ENCODE assay signal across 14 mouse cellular contexts in the genomic region with DNA sequence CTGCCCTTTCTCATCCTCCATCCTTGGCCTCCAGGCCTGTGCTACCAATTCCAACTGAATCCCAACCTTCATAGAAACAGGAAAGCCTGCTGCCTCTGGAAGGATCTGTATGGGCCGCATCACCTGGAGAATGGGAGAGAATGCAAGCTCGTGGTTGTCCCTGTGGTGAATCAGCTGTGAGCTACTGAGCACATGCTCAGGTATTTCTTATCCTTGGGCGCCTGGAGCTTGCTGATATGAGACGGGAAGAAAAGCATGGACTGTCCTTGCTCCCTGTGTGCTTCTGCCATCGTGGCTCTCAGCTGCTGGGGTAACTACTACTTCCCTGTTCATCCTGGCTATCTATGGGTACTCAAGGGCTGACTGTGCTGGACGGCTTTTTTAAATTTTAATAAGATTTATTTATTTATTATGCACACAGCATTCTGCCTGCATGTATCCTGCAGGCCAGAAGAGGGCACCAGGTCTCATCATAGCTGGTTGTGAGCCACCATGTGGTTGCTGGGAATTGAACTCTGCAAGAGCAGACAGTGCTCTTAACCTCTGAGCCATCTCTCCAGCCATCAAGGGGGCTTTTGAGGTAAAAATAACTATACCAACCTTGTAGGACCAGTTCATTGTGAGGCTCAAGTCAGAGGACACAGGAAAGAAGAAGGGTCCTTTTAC. TPM values are rescaled to one million over a fixed set of nuclear protein-coding genes. Genes with fewer than 3 reads are reported as not detected.
DNase-seq lines count a peak whose midpoint lies in the region; ATAC-seq and TF ChIP-seq lines count a peak whose summit lies in the region.
"Had no signal": no experiment of that assay in that cellular context is flagged by ENCODE, and none has a peak within 500 bp of the region (broad histone marks: within the 10 kb centered on the region; RNA-seq: fewer than 3 reads in every experiment).

No protein-coding gene starts in this region.

- H3K9me3 ChIP-seq in kidney, postnatal 0 days (replicated peaks; ENCODE audit: low read length): no peaks in the 10 kb centered on the region
- H3K9me3 ChIP-seq in kidney, embryonic 16.5 days (ENCODE audit: low read length): no peaks in the 10 kb centered on the region
- no peaks in the 10 kb centered on the region for H3K9me3 ChIP-seq in CH12.LX (replicated peaks; ENCODE audit: low read length)
- H3K9me3 ChIP-seq in liver, embryonic 14.5 days (ENCODE audit: control insufficient read depth, low read length): no peaks in the 10 kb centered on the region
- H3K9me3 ChIP-seq: limb, embryonic 12.5 days; midbrain, embryonic 13.5 days had no signal

- TF ChIP-seq EP300 in CH12.LX (IDR thresholded peaks at IDR 0.05; ENCODE audit: low read length): no peak
- peak; percentile 40; the same call in 1 of the 2 replicates for TF ChIP-seq EP300 in liver, embryonic 14.5 days (IDR thresholded peaks at IDR 0.05; ENCODE audit: low read depth)

- no peaks in the 10 kb centered on the region for H3K27me3 ChIP-seq in kidney, postnatal 0 days (ENCODE audit: insufficient read depth, low read length)
- no peaks in the 10 kb centered on the region for H3K27me3 ChIP-seq in kidney, embryonic 16.5 days (ENCODE audit: insufficient read depth, low read length)
- H3K27me3 ChIP-seq in CH12.LX (replicated peaks): no peaks in the 10 kb centered on the region
- no peaks in the 10 kb centered on the region for H3K27me3 ChIP-seq in liver, embryonic 14.5 days (ENCODE audit: control insufficient read depth, insufficient read depth, low read length)
- H3K27me3 ChIP-seq: limb, embryonic 12.5 days; midbrain, embryonic 13.5 days had no signal

- peak; percentile 61 for TF ChIP-seq CTCF in kidney, postnatal 0 days (IDR thresholded peaks at IDR 0.05; ENCODE audit: low read depth)
- peak; percentile 22 to 73; a peak in 2 of 4 replicates for TF ChIP-seq CTCF in CH12.LX (conservative IDR thresholded peaks at IDR 0.05 in 1 of 2, IDR thresholded peaks at IDR 0.05 in 1 of 2; ENCODE audit: low read depth in 2 of 2, low read length in 2 of 2)
- peak; percentile 71 for TF ChIP-seq CTCF in liver, embryonic 14.5 days (IDR thresholded peaks at IDR 0.05; ENCODE audit: low read depth)

- H3K4me3 ChIP-seq in kidney, postnatal 0 days (replicated peaks; ENCODE audit: low read depth, low read length): no peak overlapping the region
- no peak overlapping the region for H3K4me3 ChIP-seq in kidney, embryonic 16.5 days (ENCODE audit: low read length)
- no peak overlapping the region for H3K4me3 ChIP-seq in CH12.LX (replicated peaks in 1 of 3; ENCODE audit: low read depth in 2 of 3, low read length in 2 of 3, poor library complexity in 1 of 3)
- H3K4me3 ChIP-seq in liver, embryonic 14.5 days (ENCODE audit: insufficient read depth in 1 of 2, low read depth in 2 of 2, low read length in 2 of 2): no peak overlapping the region
- H3K4me3 ChIP-seq: limb, embryonic 12.5 days; midbrain, embryonic 13.5 days had no signal

- H3K4me1 ChIP-seq in kidney, postnatal 0 days (replicated peaks; ENCODE audit: insufficient read depth, low read length): peaks cover 8% of the 10 kb centered on the region
- peaks cover 11% of the 10 kb centered on the region for H3K4me1 ChIP-seq in kidney, embryonic 16.5 days (ENCODE audit: insufficient read depth, low read length)
- peaks cover 4 to 38% of the 10 kb centered on the region in 2 experiments; a peak in 2 of 4 replicates for H3K4me1 ChIP-seq in CH12.LX (ENCODE audit: control insufficient read depth in 1 of 2, insufficient read depth in 2 of 2)
- H3K4me1 ChIP-seq in liver, embryonic 14.5 days (replicated peaks; ENCODE audit: control insufficient read depth in 2 of 2, insufficient read depth in 2 of 2, low read length in 1 of 2): peaks cover 13 to 28% of the 10 kb centered on the region in 2 experiments

- H3K4me2 ChIP-seq in kidney, postnatal 0 days (ENCODE audit: low read length): no peak overlapping the region
- no peak overlapping the region for H3K4me2 ChIP-seq in kidney, embryonic 16.5 days (replicated peaks; ENCODE audit: low read depth, low read length)
- no peak overlapping the region for H3K4me2 ChIP-seq in CH12.LX (ENCODE audit: insufficient read depth, low read depth, poor library complexity, severe bottlenecking)
- H3K4me2 ChIP-seq in liver, embryonic 14.5 days (ENCODE audit: low read depth): no peak overlapping the region
- H3K4me2 ChIP-seq: limb, embryonic 12.5 days; midbrain, embryonic 13.5 days had no signal

- 84% methylated on average over 6 of the region's 6 CpGs for WGBS in kidney, postnatal 0 days
- 80% methylated on average over 6 of the region's 6 CpGs for WGBS in kidney, embryonic 16.5 days
- WGBS in liver, embryonic 14.5 days (ENCODE audit: insufficient replicate concordance): 29% methylated on average over 6 of the region's 6 CpGs

- ATAC-seq in kidney, postnatal 0 days (replicated peaks; ENCODE audit: low FRiP score, low read depth): no peak
- no peak for ATAC-seq in kidney, embryonic 16.5 days (ENCODE audit: low FRiP score, low TSS enrichment)
- peak; percentile 52; the same call in 1 of the 2 replicates for ATAC-seq in liver, embryonic 14.5 days (ENCODE audit: insufficient read depth)
- ATAC-seq: midbrain, embryonic 13.5 days had no signal

- in situ Hi-C loops in CH12.LX (cut with MboI; ENCODE audit: low pct_ligation_motif_present, low pct_unique_long_range_greater_than_20kb, low sequenced_read_pairs): no loop called here

- peaks cover 95% of the 10 kb centered on the region for H3K79me2 ChIP-seq in CH12.LX (replicated peaks; ENCODE audit: control insufficient read depth, extremely low read depth, insufficient read depth, poor library complexity, severe bottlenecking)

- no peak overlapping the region for H3K9ac ChIP-seq in kidney, postnatal 0 days (ENCODE audit: low read depth, low read length)
- no peak overlapping the region for H3K9ac ChIP-seq in kidney, embryonic 16.5 days (replicated peaks; ENCODE audit: low read length)
- H3K9ac ChIP-seq in CH12.LX (ENCODE audit: insufficient read depth, low read depth): no peak overlapping the region
- H3K9ac ChIP-seq in liver, embryonic 14.5 days (replicated peaks): no peak overlapping the region; the same call in 1 of the 2 replicates
- H3K9ac ChIP-seq: limb, embryonic 12.5 days; midbrain, embryonic 13.5 days had no signal

- H3K36me3 ChIP-seq in kidney, postnatal 0 days (ENCODE audit: insufficient read depth, low read length): peaks cover 22% of the 10 kb centered on the region
- H3K36me3 ChIP-seq in kidney, embryonic 16.5 days (ENCODE audit: insufficient read depth, low read length): peaks cover 44% of the 10 kb centered on the region
- H3K36me3 ChIP-seq in CH12.LX (replicated peaks in 1 of 2; ENCODE audit: control insufficient read depth in 1 of 2, insufficient read depth in 1 of 2, low read length in 1 of 2): peaks cover 39 to 82% of the 10 kb centered on the region in 2 experiments
- H3K36me3 ChIP-seq in liver, embryonic 14.5 days (replicated peaks; ENCODE audit: control insufficient read depth, insufficient read depth, low read depth): peaks cover 42% of the 10 kb centered on the region

- H3K27ac ChIP-seq in kidney, postnatal 0 days: no peak overlapping the region
- no peak overlapping the region for H3K27ac ChIP-seq in kidney, embryonic 16.5 days (ENCODE audit: low read length)
- H3K27ac ChIP-seq in CH12.LX (ENCODE audit: insufficient read depth, low read depth): no peak overlapping the region
- H3K27ac ChIP-seq in liver, embryonic 14.5 days: peak overlapping the region; percentile 7
- H3K27ac ChIP-seq: limb, embryonic 12.5 days; midbrain, embryonic 13.5 days had no signal

- no peak; the same call in none of the 2 replicates for TF ChIP-seq RAD21 in CH12.LX (IDR thresholded peaks at IDR 0.05; ENCODE audit: low read depth, low read length)

- DNase-seq in kidney, postnatal 0 days (ENCODE audit: low spot score): peak; percentile 22
- peak; percentile 32 for DNase-seq in CH12.LX (ENCODE audit: extremely low read depth)
- DNase-seq in NIH3T3 (ENCODE audit: low read depth): peak; percentile 30
- DNase-seq in liver, embryonic 14.5 days (ENCODE audit: low read depth in 3 of 3, low spot score in 3 of 3): no peak
- no peak for DNase-seq in layer of hippocampus, postnatal 10 days (ENCODE audit: low spot score in 2 of 2)
- DNase-seq in urinary bladder, postnatal 10 days (ENCODE audit: low spot score): no peak
- DNase-seq: adrenal gland, adult 2 months; cerebellum, postnatal 14 days; gastrocnemius, postnatal 25 days; heart, postnatal 14 days; kidney, postnatal 14 days had no signal

- dilution Hi-C loops in CH12.LX (cut with MboI; ENCODE audit: extremely low pct_ligation_motif_present, extremely low pct_unique_long_range_greater_than_20kb, low sequenced_read_pairs): no loop called here

- TF ChIP-seq POLR2A in CH12.LX (IDR thresholded peaks at IDR 0.05; ENCODE audit: low read depth, low read length): no peak

RNA-seq across cellular contexts. Expression of a gene that starts 6.1 kb away (rescaled TPM):
- 188 and 192 TPM in 2 replicates for polyA plus RNA-seq in kidney, postnatal 0 days (2015; fragmentation: Nextera tagmentation; extraction: Ambion mirVana)
- 186 and 242 TPM in 2 replicates for polyA plus RNA-seq in kidney, embryonic 16.5 days (2015; fragmentation: Nextera tagmentation; extraction: Ambion mirVana)
- total RNA-seq in CH12.LX (2012; rRNA removed) (144 and 193 TPM in 2 replicates), CH12.LX (2014; rRNA removed) (205 and 223 TPM in 2 replicates)
- polyA plus RNA-seq in CH12.LX (2012; ENCODE audit: insufficient read length, low read depth): 7.9 and 11.2 TPM in 2 replicates
- 40.5 and 83.2 TPM in 2 replicates for polyA plus RNA-seq in liver, embryonic 14.5 days (2012; rRNA removed)
- polyA plus RNA-seq in liver, embryonic 14.5 days (2014; fragmentation: Nextera tagmentation; extraction: Ambion mirVana): 139 TPM in 2 replicates
- 10 to 100 TPM; 23.3 to 42.6 TPM for total RNA-seq in layer of hippocampus, postnatal 10 days (2021)

RNA-seq across cellular contexts. Expression of a gene that starts 11.6 kb away (rescaled TPM):
- 56.0 and 60.8 TPM in 2 replicates for polyA plus RNA-seq in kidney, postnatal 0 days (2015; fragmentation: Nextera tagmentation; extraction: Ambion mirVana)
- polyA plus RNA-seq in kidney, embryonic 16.5 days (2015; fragmentation: Nextera tagmentation; extraction: Ambion mirVana): 65.2 and 66.1 TPM in 2 replicates
- total RNA-seq in CH12.LX (2012; rRNA removed): 40.2 and 42.6 TPM in 2 replicates
- 29.7 and 31.9 TPM in 2 replicates for total RNA-seq in CH12.LX (2014; rRNA removed)
- polyA plus RNA-seq in CH12.LX (2012; ENCODE audit: insufficient read length, low read depth): 21.3 and 21.7 TPM in 2 replicates
- polyA plus RNA-seq in liver, embryonic 14.5 days (2012; rRNA removed): 26.2 TPM in 2 replicates
- polyA plus RNA-seq in liver, embryonic 14.5 days (2014; fragmentation: Nextera tagmentation; extraction: Ambion mirVana): 25.5 and 29.5 TPM in 2 replicates
- total RNA-seq in layer of hippocampus, postnatal 10 days (2021): 10 to 100 TPM; 32.1 to 34.2 TPM

RNA-seq across cellular contexts. Expression of a gene that starts 13.4 kb away (rescaled TPM):
- polyA plus RNA-seq in kidney, postnatal 0 days (2015; fragmentation: Nextera tagmentation; extraction: Ambion mirVana): 23.4 and 24.9 TPM in 2 replicates
- polyA plus RNA-seq in kidney, embryonic 16.5 days (2015; fragmentation: Nextera tagmentation; extraction: Ambion mirVana): 44.7 and 46.3 TPM in 2 replicates
- total RNA-seq in CH12.LX (2012; rRNA removed) (21.3 and 21.4 TPM in 2 replicates), CH12.LX (2014; rRNA removed) (17.3 TPM in 2 replicates)
- polyA plus RNA-seq in CH12.LX (2012; ENCODE audit: insufficient read length, low read depth): 28.2 and 29.4 TPM in 2 replicates
- polyA plus RNA-seq in liver, embryonic 14.5 days (2012; rRNA removed): 24.6 and 25.4 TPM in 2 replicates
- polyA plus RNA-seq in liver, embryonic 14.5 days (2014; fragmentation: Nextera tagmentation; extraction: Ambion mirVana): 15.0 and 18.2 TPM in 2 replicates
- total RNA-seq in layer of hippocampus, postnatal 10 days (2021): 10 to 100 TPM; 23.9 to 25.4 TPM

RNA-seq across cellular contexts. Expression of a gene that starts 14.2 kb away (rescaled TPM):
- polyA plus RNA-seq in kidney, postnatal 0 days (2015; fragmentation: Nextera tagmentation; extraction: Ambion mirVana): 27.6 and 30.1 TPM in 2 replicates
- polyA plus RNA-seq in kidney, embryonic 16.5 days (2015; fragmentation: Nextera tagmentation; extraction: Ambion mirVana): 58.8 and 61.1 TPM in 2 replicates
- total RNA-seq in CH12.LX (2012; rRNA removed) (41.6 and 47.0 TPM in 2 replicates), CH12.LX (2014; rRNA removed) (28.2 and 28.7 TPM in 2 replicates)
- polyA plus RNA-seq in CH12.LX (2012; ENCODE audit: insufficient read length, low read depth): 37.5 and 46.4 TPM in 2 replicates
- polyA plus RNA-seq in liver, embryonic 14.5 days (2012; rRNA removed): 17.5 and 21.6 TPM in 2 replicates
- polyA plus RNA-seq in liver, embryonic 14.5 days (2014; fragmentation: Nextera tagmentation; extraction: Ambion mirVana): 9.9 and 10.7 TPM in 2 replicates
- 10 to 100 TPM; 59.5 to 63.9 TPM for total RNA-seq in layer of hippocampus, postnatal 10 days (2021)

RNA-seq across cellular contexts. Expression of a gene that starts 26.9 kb away (rescaled TPM):
- polyA plus RNA-seq in kidney, postnatal 0 days (2015; fragmentation: Nextera tagmentation; extraction: Ambion mirVana): 0.66 TPM in 1 of 2 replicates, not detected in the other
- polyA plus RNA-seq in kidney, embryonic 16.5 days (2015; fragmentation: Nextera tagmentation; extraction: Ambion mirVana): 0.53 and 0.85 TPM in 2 replicates
- total RNA-seq in CH12.LX (2012; rRNA removed) (0.38 and 0.42 TPM in 2 replicates), CH12.LX (2014; rRNA removed) (not detected in 2 replicates)
- not detected in 2 replicates for polyA plus RNA-seq in CH12.LX (2012; ENCODE audit: insufficient read length, low read depth)
- polyA plus RNA-seq in liver, embryonic 14.5 days (2012; rRNA removed): 0.22 and 0.42 TPM in 2 replicates
- polyA plus RNA-seq in liver, embryonic 14.5 days (2014; fragmentation: Nextera tagmentation; extraction: Ambion mirVana): not detected in 2 replicates
- 1 to 10 TPM in 1 of 2 experiments, under 1 TPM in 1; 0.66 to 1.5 TPM for total RNA-seq in layer of hippocampus, postnatal 10 days (2021)
- total RNA-seq: gastrocnemius, postnatal 25 days had no signal

Comparison
In these comparisons a context has a peak if more than half of its experiments do, and no peak if none do; other contexts are left out.
1. DNase-seq: peak in kidney, postnatal 0 days (single experiment), CH12.LX (single experiment) and NIH3T3 (single experiment); none in liver, embryonic 14.5 days (0 of 3), layer of hippocampus, postnatal 10 days (0 of 2) and urinary bladder, postnatal 10 days (single experiment).
2. Peak in every context shown above with its lines, with median percentiles within 50 percentile points of each other: CTCF ChIP-seq.